Mouse (Mus musculus) gastrocnemius, postnatal 36 days (tissue): ENCODE data around the gene Cpa2. TPM values are rescaled to one million over a fixed set of nuclear protein-coding genes. Genes with fewer than 3 reads are reported as not detected.

ENCODE experiments used
- total RNA-seq, 2 experiments: library from RNA; stranded (reverse); gene quantifications; 2 replicates each; pipeline ENCODE4 v1.2.3; 2021

Gene Cpa2
- total RNA-seq, 2 experiments from 2014 or later: not detected

Other genes with a start within 250 kb of the Cpa2 start
- 10 to 100 TPM; 50.4 to 51.2 TPM for gene Ube2h, start 237.0 kb upstream of the Cpa2 start, total RNA-seq
- gene Zc3hc1, start 150.6 kb upstream of the Cpa2 start, total RNA-seq: 10 to 100 TPM; 12.3 to 14.7 TPM
- 10 to 100 TPM; 40.7 to 43.4 TPM for gene Klhdc10, start 139.7 kb upstream of the Cpa2 start, total RNA-seq
- 10 to 100 TPM in 1 of 2 experiments, 1 to 10 TPM in 1; 6.7 to 10.2 TPM for gene Tmem209, start 31.8 kb upstream of the Cpa2 start, total RNA-seq
- gene Ssmem1, start 31.7 kb upstream of the Cpa2 start, total RNA-seq: under 1 TPM; 0.23 to 0.25 TPM
- not detected for gene Cpa4, start 26.8 kb downstream of the Cpa2 start, total RNA-seq
- gene Cpa5, start 69.4 kb downstream of the Cpa2 start, total RNA-seq: not detected
- not detected for gene Cpa1, start 97.6 kb downstream of the Cpa2 start, total RNA-seq
- gene Cep41, start 152.2 kb downstream of the Cpa2 start, total RNA-seq: under 1 TPM; 0.47 to 0.79 TPM
- gene Mest, start 182.0 kb downstream of the Cpa2 start, total RNA-seq: 1 to 10 TPM; 5.2 to 8.3 TPM